Mouse (Mus musculus) spleen, postnatal 36 days (tissue): ENCODE results near the gene Elf5.

Experiments
- DNase-seq, 2 experiments: peaks; one replicate each; pipeline ENCODE4 v3.0.0; 2022; ENCODE audit warnings: low spot score in 2 of 2, mixed read lengths in 1 of 2

Elf5 gene

DNA sequence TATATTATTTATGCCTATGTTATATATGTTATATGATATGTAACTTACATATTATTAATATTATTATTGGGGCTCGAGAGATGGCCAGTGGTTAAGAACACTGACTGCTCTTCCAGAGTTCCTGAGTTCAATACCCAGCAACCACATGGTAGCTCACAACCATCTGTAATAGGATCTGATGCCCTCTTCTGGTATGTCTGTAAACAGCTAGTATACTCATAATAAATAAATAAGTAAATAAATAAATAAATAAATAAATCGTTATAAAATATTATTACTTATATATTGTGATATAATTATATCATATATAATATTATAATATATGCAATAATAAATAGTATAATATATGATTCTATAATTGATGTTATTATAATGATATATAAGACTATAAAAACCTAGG, 64.7 kb downstream of the Elf5 start:
- DNase-seq: no peak

DNA sequence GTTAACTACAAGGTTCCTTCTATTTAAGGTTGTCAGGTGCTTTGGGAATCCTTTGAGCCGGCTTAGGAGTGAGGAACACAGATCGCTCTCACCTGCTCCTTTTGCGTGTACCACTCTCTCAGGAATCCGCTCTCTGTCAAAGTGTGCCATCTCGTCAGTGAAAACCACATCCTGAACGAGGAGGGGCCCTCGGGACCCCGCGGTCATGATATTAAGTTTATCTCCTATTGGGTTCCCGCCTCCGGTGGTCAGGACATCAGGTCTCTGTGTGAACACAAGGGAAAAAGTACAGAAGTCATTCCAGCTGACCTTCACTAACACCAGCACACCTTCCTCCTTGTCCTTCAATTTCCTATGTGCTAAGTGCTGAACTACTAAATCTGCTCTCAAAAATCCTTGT, 65.2 kb downstream of the Elf5 start:
- no peak for DNase-seq

DNA sequence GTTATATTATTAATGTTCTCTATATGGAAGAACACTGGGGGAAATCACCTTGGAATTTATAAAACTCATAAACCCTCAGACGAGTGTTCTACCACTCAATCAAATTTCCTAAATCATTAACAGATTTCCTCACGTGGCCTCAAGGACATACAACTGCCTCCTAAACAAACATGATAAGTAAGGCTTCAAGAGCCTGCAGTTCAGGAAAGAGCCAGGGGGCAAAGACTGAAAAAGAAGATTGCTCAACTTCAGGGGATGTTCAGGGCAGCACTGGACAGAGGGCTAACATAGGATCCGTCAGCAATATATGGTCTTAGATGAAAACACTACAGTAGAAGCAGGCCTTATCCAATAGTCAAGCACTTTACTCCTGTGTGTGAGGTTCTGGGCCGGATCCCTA, 66.0 kb downstream of the Elf5 start:
- DNase-seq: no peak

DNA sequence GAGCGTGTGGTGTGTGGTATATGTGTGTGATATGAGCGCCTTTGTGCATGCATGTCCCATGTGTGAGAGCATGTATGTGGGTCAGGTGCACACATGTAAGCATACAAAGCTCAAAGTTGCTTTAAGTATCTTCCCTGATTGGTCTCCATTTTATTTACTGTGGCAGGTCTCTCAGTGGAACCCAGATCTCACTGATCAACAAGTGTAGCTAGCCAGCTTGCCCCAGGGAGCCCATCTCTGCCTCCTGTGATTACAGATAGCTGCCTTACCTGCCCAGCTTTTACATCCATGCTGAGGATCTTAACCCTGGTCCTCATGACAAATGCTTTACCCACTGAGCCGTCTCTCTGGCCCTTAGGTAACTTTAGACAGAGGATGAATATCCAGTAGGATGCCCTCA, 66.8 kb downstream of the Elf5 start:
- no peak for DNase-seq

DNA sequence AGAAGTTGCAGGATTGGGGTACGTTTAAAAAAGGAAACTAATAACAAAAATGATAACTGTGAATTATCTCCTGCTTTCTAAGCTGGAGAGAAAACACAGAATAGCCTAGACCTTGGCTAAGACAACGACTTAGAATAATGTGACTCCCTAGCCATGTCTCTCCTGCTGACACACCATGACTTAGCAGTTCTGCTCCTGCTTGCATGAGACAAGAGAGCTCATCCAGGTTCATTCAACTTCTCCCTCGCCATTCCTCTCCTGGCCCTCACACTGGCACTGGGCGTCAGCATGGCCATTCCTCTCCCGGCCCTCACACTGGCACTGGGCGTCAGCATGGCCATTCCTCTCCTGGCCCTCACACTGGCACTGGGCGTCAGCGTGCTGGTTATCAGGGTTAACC, 68.8 kb downstream of the Elf5 start:
- peak in 1 of 2 experiments; percentile 50 for DNase-seq

DNA sequence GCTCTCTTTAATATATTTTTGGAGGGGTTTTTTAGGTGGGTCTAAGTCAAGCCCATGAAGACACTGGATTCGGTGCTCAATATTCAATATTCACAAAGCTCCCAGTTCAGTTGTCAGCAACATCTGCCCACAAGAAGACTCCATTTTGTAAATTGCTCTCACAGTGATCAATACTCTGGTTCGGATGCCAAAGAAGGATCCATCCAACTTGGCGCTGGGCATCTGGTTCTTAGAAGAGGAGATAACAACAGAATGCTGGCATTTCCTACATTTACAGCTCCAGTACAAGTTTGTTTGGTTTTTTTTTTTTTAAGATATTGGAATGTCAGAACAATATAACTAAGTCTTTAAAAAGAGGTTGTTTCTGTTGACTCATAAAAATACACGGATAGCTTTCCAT, 69.4 kb downstream of the Elf5 start:
- no peak for DNase-seq

DNA sequence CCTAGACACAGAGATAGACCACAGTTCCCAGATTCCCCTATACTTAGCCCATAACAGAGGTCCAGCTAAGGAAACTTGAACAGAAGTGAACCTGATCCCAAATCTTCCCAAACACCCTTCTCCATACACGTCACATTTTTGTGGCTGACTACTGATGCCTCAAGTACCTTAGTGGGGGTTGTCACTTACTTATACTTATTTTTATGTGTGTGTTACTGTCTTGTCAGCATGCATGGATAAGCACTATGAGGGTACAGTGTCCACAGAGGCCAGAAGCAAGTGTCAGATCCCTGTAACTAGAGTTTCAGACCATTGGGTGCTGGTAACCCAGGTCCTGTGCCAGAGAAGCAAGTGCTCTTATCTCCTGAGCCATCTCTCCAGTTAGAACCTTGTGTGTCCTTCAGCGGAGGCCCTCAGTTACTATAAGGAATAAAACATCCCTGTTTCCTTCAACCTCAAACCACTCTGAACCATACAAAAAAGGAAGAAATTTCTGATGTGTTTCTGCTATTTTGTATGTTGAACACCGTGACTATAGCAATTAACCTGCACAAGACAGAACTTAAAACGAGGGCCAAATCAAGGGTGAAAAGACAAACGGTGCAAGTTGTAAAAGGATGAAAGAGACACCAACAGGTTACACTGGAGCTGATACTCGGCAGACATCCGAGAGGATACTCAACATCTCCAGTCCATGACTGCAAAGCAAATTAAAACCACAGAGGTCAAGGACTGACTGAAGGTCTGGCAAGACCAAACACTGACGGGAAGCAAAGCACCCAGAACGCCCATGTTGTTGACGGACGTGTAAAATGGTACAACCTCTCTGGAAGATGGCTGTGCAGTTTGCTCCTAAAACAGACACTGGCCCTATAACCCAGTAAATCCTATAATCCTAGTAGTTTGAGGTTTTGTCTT, 70.1 kb downstream of the Elf5 start:
- no peak for DNase-seq

DNA sequence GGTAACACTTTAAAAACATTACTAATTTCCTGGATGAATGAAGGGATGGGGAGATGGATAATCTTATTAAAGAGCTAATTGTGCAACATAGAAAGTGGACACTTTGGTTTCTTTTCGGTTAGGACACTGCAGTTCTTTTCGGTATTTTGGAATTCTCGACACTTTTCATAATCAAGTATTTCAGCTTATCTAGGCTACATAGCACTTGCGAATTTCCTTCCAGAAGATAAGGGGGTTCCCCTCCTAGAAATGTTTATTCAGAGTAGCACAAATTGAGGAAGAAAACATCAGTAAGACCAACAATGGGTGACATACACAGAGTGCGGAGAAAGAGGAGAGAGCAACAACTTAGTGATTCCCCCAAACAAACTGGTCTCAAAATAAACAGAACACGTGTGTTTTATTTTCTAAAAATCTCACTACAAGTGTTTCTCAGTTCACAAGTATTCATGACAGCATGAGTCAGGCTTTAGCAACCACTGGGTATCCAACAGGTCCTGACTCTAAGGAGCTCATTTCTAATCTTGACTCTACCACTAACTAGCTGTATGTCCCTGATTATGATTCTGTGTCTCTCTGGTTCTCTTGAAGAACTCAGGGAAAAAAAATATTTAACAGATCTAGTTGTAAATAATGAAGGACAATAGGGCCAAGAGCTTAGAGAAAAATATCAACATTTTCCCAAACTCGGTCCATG, 71.9 kb downstream of the Elf5 start:
- DNase-seq: peak in 1 of 2 experiments; percentile 22

DNA sequence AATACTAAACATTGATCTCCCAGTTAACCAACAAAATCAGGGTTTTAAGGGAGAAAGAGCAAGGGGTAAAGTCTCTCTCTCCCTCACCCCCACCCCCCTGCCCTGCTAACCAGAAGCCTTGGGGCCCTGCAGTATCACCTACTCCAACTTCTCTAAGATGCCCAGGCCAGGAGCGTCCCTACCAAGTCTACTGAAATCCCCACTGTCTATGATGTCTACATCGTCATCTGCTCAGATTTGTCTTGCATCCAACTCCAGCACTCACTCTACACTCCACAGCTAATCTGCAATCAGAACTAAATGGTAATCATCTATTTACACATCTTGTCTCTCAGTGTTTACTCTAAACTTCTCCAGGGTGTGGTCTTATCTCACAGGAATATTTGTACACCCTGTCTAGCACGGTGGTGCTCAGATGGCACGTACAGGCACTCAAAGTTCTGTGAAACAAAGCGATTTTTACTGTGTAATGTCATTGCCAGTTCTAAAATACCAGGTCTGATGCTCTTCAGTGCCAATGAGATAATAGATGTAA, 72.6 kb downstream of the Elf5 start:
- no peak for DNase-seq

DNA sequence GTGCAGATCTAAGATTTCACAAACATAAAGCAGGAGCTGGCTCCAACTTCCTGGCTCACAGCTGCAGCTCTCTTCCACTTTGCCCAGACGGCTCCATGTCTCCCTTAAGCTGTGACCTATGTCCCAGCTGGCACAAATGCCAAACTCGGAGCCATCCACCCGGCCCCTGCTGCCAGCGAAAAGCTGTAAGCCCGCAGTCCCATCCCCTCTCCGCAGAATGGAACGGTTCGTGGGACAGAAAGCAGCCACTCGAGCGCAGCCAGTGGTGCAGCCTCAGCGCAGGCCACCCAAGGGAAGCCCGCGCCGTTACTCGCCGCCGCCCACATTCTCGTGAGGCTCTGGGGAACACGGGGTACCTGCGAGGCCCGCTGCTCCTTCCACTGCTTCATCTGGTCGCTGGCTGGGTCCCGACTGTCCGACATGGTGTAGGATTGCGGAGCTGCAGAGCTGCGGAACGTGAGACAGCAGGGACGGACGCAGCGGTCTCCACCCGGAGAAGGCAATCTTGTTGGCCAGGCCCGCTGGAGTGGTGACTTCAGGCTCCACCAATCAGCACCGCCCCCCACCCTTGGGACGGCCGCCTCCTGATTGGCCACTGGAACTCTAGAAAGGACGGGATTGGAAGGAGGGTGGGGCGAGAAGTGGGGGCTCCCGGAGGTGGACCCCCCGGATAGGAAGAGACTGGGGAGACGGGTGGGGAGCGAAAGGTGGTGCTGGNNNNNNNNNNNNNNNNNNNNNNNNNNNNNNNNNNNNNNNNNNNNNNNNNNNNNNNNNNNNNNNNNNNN, 73.3 kb downstream of the Elf5 start, which contains the start of gene Cat:
Cat (minus strand) TSS at position 544 of the 785 bp plus-strand sequence.
- peak; percentile 94 to 96 for DNase-seq

DNA sequence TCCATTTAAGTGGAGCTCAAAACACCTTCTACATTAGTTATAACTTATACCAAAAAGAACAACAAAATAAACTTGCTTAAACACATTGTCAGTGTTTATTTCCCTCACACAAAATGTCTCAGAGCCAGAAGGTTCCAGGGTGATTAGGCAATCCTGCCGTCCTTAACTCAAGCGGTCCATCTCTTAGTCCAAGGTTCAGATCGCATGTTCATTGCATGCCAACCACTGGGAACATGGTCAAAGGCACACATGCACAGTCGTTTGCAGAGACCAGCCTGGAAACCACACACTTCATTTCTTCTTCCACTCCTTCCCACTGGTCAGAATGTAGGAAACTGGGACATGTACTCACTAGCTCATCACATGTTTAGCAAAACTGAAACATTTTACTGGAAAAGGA, 81.0 kb downstream of the Elf5 start:
- no peak for DNase-seq

DNA sequence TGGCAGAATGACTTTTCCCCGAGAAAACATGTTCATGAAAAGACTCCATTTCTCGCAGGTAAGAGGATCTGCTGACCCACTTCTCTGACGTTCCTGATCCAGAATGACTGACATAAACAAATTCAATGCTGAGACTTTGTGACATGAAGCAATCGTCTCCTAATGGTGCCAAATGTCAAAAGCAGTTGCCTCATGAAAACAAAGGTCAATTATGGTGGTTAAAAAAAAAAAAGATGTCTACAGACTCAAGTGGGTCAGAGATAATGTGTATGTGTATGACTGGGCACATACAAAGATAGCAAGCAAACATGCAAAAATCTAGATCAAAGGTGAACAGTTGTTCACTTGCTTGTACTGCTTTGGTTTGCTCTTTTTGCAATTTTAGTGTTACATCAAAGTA, 82.3 kb downstream of the Elf5 start:
- no peak for DNase-seq

DNA sequence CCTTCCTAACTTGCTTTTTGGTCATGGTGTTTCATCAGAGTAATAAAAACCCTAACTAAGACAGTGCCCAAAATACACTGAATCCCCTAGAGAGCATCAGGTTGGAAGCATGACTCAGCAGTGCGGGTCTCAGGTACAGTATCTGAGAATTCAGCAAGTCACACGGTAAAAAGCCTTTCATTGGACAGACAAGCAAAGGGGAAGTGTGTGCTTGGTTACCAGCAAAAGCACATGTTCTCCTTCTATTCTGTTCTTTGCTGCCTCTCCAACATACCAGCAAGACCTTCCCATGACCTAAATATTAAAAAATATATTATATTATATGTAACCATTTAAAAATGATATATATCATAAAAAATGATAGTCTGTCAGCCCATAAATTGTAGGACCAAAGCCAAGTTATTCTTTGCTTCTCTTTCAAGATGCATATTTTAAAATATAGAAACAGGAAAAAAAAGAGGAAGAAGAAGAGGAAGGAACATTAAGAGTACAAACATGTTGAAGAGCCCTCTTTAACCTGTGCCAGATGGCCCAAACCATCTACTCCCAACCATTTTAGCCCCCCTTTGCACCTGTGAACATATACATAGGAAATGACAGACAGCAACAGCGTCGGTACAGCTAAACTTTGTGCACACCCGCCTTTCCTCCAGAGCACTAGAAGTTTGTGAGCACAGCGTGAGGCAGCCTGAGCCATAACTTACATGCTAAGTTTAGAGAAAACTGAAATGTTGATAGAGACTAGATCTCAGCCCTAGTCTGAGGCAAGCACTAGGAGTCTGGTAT, 84.3 kb downstream of the Elf5 start:
- peak; percentile 36 to 47 for DNase-seq
